Mouse (Mus musculus): Measurements from ENCODE around the gene Zfp683.
A peak's percentile ranks its signal among the peaks of the same experiment; 100 is the strongest.

The Zfp683 gene

DNA sequence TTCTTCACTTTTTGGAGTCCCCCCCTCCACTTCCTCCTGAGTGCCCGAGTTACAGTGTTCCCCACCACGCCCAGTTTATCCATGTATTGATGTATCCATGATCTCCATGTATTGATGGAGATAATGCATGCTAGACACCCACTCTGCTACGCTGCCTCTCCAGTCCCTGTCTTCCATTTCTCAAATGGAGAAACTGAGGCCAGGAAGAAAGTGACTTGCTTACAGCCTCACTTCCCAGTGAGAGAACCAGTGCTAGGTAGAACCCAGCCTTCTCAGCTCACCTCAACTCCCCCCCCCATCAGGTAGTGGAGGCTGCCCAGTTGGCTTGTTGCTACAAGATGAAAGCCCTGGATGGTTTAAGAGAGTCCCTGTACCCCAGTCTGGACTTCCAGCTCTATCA is at the start of gene Zfp683:
Gene Zfp683, plus strand, starts transcription at position 301 of the 400 bp plus-strand sequence.
- DNase-seq (ENCODE audit: low read depth) = no peak

DNA sequence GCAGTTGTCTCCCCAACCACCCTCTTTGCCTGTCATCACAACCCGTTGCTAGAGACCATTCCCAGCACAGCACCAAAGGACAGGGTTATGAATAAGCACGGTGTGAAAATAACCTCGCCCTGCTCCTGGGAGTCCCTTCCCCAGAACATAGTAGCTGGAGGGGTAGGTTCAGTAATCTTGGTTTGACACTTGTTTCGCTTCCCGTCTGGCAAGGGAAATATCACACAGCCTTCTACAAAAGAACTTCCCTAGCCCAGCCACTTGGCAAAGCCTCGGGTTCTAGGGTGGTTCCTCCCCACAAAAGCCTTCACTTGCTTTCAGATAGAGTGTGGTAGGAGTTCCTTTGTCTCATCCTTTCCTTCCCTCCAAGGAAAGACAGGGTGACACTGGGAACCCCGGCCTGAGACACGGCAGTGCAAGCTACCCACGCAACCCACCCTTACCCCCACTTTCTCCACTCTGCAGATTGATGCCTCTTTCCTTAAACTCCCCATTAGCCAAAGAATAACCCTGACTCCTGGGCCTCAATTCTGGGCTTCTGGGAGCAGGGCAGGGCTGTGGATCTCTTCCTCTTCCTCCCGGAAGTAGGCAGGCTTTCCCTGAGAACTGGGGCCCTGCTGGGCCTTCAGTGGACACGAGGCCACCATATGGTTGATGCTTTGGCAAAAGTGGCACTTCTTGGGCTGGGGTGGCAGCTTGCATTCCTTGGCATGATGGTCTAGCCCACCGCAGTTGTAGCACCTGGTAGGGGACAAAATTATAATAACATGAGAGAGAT is 47.9 kb upstream of the Zfp683 start:
- no peak for DNase-seq (ENCODE audit: low read depth)

DNA sequence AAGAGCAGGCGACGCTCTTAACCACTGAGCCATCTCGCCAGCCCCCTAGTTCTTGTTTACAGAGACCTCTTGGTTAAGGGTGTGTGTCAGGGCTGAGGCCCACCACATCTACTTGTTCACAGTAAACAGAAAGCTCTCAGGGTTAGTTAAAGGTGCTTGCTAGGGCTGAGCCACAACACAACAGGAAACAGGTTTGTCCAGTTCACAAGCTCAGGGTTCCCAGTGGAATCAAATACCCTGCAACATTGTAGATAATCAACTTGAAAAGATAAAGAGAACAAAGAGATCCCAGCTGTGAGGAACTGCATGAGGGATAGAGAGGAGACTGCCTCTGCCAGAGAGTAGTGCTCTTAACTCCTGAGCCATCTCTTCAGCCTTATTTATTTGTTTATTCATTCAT is 46.8 kb upstream of the Zfp683 start:
- DNase-seq (ENCODE audit: low read depth) = no peak

DNA sequence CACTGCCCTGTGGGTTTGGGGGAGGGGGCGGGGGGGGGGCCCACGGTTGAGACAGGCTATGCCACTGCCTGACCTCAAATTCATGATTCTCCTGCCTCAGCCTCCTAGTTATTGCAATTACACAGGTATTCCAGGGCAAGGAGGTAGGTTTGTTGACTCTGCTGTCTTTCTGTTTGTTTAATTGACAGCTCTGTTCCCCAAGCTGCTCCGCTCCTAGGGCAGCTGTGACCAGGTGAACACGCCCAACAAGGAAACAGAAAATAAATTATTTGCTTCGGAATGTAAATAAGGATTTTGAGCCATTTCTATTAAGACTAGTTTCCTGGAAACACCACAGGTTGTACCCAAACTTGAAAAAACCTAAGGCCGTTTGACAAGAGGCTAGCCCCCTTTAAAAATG is 43.9 kb upstream of the Zfp683 start:
- DNase-seq (ENCODE audit: low read depth) = no peak

DNA sequence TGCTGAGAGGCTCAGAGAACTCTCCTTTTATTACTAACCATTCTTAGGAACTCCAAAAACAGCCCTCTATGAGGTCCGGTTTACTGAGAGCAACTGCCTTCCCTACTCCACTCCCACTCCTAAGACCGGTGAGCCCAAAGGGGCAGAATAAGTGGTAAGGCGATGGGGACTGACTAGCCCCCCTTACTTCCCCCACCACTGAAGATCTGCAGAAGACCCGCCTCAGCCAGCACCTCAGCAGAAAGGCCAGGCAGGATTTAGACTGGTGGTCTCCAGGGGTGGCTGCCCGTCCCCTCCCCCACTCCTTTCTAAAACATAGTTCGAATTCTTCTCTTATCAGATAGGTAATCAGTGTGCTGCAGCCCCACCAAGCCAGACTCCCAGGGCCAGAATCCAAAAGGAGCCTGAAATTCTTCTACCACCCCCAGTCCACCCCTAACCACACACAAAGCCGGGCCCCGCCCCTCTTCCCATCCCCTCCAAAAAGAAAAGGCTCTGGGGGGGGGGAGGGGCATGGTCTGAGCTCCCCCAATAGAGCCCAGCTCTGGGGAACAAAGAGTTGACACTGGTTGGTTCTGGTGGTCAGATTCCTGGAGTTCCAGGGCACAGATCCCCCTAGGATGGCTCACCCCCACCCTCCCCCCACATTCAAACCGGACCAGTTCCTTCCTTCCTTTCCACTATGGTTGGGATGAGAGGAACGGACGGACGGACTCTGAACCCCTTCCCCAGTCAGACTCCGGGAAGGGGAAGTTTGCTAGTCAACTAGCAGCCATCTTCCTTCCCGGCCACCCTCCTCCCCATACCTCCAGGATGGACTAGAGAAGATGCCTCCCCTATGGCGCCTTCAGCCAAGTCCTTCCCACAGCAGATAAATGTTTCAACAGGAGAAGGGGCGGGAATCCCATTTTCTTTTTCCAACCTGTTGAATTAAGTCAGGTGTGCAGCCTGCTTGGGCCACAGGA is 41.9 kb upstream of the Zfp683 start:
- no peak for DNase-seq (ENCODE audit: low read depth)

DNA sequence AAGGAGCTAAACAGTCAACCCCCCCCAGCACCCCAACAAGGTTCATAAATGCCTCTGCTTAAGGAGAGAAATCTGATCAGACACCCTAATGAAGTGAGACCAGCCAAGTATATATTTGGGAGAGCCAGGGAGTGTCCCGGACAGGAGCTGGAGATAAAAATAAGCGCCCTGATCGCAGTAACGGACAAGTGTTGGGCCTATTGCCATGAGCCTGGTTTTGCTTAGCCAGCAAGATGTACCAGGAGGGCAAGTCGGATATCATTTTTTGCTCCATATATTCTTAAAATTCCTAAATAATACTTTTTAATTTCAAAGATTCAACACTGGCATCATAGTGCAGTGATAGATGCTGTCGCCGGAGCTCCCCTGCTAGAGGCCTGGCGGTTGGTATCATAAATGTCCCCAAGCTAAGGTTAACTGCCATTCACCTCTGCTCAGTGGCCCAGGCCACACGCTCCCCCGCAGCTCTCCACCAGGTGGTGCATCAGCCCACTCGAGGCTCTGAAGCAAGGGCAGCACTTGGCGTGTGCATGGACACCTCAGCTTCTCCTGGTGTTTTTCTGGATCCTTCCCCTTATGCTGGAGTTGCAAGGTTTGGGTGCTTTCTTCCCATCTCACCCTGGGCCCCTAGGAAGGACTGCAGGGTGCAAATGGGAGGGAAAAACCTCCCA is 40.6 kb upstream of the Zfp683 start:
- DNase-seq (ENCODE audit: low read depth) = no peak

DNA sequence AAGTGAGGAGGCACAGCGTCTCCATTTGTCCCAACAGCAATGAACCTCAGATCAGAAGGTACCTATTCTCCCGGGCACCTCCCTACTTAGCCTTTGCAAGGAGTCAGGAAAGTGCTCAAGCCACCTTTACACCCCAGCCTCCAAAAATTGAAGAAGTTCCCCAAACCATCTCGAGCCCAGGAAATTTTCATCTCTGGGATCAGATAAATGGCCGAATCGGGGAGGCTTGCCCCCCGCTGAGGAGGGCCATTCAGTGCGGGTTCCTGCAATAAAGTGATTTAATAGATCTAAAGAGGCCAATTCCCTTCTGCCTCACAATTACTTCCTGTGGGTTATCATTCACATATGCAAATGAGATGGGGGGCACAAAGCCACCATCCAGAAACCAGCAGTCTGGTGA is 37.4 kb upstream of the Zfp683 start:
- no peak for DNase-seq (ENCODE audit: low read depth)

DNA sequence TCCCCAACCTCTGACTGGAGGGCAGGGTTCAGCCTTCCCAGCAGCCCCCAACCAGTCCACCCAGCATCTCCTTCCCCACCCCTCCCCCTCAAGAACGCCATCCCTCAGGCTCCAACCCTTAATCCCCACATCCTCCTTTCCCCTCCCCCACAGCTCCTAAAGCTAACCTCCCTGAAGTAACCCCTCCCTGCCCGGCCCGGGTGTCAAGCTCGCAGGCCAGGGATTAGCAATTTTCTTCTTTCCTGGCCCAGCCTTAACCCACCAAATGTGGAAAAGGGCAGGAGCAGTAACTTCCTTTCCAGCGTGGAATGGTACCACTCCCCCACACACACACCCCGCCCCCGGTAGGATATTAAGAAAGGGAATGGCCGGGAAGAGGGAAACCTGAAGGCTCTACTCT is 36.9 kb upstream of the Zfp683 start:
- DNase-seq (ENCODE audit: low read depth) = no peak

DNA sequence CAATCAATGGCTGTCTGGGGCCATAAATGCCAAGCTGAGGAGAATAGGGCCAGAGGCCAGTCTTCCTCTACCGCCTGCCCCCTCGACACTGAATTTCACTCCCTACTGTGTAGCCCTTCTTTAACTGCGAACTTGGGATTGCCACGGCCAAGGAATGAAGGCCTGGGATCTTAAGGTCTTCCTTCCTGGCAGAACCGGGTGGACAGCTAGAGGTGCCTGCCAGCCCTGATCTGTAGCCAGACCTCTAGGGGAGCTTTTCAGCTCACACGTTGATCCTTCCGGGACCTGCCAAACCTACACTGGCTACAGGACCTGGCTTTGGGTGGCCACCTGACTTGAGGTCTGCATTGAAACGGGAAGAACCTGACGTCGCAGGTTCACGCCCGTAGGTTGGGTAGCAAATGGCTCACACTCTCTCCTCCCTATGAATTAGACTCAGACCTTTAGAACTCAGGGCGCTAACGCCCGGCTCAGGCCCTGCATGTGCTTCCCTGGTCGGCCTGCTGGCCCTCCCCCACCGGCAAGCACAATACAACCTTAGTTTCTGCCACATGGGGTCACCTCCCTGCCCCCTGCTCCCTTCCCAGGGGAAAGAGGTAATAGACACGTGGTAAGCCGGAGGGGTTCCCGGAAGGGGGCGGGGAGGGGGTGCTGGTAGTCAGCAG is 36.3 kb upstream of the Zfp683 start:
- DNase-seq (ENCODE audit: low read depth) = no peak

DNA sequence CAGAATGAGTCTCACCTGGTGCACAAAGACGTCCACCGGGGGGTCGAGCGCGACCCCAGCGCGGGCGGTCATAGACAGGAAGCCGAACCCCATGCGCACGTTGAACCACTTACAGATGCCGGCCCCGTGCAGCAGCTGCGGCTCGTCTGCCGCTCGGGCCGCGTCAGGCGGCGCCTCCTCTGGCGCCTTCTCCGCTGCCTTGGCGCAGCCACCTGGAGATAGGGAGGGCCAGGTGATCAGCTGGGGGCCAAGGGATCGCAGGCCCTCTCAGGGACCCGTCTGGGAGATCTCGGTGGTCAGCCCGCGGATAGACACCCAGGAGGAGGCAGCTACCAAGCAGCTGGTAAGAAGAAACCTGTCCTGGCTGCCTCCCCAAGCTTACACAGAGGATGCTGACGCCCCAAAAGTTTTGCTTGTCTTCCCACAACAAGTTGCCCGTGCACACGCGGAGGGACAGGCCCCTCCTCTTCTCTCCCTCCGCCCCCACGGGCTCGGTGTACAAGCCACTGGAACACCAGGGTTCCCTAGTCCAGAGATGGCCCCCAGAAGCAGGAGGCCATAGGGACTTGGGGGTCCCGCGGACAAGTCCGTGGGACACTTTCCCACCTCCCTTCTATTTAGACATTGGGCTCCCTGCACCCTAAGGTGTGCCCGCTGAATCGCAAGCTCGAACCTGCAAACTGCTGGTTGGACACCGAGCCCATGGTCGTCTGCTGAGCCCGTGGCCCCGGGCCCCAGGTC is 35.4 kb upstream of the Zfp683 start:
- DNase-seq (ENCODE audit: low read depth) = no peak

DNA sequence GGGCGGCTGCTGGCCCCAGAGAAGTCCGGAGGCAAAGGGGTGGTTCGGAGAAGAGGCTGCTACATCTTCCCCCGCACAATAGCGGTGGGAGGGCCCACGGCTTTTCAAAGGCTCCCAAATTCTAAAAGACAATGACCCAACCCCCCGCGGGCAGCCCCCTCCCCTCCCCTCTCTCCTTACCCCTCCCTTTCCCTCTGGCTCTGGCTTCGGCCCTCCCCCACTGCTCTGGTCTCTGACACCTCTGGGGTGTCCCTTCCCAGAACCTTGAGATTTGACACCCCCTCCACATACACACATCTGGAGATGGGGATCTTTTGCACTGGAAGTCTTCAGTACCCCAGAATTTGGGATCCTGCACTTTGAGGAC is 34.9 kb upstream of the Zfp683 start, which contains the start of gene Lin28a:
Gene Lin28a, minus strand, starts transcription at position 63 of the 367 bp plus-strand sequence.
- no peak for DNase-seq (ENCODE audit: low read depth)

DNA sequence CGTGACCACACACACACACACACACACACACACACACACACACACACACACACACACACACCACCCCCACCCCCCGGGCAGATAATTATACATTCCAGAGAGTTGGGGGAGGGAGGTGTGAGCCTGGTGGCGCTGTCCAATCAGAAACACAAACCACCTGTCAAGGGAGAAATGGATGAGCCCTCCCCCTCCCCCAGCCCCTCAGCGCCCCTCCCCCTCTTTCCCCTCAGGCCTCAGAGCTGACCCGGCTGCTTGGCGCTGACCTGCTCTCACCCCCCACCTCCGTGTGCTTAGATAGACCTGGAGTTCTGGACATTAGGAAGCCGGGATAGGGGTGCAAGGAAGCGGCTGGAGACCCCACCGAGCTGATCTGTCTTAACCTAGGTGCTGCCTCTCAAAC is 34.4 kb upstream of the Zfp683 start:
- no peak for DNase-seq (ENCODE audit: low read depth)

DNA sequence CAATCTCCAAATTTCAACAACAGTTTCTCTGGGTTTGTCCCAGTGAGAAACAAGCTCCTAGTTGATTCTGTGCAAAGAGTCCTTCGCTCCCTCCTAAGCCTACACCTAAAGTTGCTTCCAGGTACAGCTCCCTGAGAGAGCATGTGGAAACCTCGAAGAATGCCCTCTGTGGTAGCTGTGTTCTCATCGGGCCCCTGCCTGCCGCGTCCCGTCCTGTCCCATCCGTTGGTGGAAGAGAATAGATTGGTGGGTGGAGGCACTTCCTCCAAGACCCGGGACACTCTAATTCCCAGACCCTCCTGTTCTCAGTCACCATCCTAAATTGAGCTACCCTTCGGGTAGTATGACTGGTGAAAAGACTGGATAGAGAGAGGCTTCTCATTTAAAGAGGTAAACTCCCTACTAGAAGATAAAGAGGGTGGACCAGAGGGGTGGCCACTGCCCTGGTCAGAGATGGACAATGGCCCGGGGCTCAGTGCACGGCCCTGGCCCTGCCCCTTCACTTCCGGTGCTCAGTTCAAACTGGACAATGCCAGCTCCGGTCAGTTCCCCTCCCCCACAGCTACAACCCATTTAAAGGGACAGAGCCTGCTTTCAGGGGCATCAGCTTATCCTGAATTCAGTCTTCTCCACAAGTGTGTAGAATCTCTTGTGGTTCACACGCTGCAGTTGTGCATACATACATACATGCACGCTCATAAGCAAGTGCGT is 33.8 kb upstream of the Zfp683 start:
- DNase-seq (ENCODE audit: low read depth) = no peak

DNA sequence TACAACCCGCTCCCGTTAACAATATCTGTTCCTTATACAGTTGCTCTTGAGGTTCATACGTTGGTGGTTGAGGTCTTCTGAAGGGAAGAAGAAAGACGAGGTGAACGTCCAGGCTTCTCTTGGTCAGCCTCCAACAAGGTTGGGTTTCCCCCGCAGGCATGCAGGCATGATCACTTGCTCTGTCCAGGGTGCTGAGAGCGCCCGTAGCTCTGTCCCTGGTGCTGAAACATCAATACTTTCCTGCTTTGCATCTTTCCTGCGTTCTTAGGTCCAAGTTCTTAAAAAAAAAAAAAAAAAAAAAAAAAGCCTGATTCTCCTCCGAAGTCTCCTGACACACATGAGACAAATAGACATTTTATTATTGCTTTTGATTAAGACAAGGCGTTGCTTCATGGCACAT is 33.0 kb upstream of the Zfp683 start:
- peak; percentile 65 for DNase-seq (ENCODE audit: low read depth)

DNA sequence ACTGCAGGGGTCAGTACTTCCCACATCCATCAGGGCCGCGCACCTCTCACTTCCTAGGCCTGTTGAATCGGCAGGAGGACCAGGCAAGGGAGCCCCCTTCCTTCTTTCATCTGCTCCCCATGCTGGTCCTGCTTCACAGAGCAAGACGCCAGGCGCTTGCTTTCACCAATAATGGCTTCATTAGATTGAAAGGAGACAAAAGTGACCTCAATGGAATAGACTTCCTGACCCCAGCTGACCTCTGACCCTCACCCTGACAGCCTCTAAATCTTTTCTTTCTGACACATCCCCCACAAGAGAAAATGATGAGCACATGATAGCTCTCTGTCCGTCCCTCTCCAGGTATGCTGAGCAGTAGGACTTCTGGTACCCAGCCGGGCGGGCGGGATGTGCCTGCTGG is 27.8 kb upstream of the Zfp683 start:
- DNase-seq (ENCODE audit: low read depth) = no peak

DNA sequence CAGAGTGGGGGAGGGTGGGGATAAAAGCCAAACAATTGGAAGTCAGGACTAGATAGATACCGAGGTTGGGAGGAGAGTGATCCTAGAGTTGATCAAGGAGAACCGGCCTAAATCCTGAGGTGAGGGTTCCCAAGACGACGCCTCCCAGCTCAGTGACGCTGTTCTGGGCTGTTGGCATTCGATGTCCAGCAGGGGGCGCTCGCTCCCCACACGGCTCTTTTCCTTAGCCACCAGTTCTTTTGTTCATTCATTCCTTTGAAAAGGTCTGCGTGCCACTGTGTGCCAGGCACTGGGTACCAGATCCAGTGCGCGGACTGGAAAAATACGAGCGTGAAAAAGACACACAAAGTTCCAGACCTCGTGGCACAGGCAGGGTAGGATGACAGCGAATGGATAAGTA is 17.7 kb upstream of the Zfp683 start:
- peak; percentile 60 for DNase-seq (ENCODE audit: low read depth)

DNA sequence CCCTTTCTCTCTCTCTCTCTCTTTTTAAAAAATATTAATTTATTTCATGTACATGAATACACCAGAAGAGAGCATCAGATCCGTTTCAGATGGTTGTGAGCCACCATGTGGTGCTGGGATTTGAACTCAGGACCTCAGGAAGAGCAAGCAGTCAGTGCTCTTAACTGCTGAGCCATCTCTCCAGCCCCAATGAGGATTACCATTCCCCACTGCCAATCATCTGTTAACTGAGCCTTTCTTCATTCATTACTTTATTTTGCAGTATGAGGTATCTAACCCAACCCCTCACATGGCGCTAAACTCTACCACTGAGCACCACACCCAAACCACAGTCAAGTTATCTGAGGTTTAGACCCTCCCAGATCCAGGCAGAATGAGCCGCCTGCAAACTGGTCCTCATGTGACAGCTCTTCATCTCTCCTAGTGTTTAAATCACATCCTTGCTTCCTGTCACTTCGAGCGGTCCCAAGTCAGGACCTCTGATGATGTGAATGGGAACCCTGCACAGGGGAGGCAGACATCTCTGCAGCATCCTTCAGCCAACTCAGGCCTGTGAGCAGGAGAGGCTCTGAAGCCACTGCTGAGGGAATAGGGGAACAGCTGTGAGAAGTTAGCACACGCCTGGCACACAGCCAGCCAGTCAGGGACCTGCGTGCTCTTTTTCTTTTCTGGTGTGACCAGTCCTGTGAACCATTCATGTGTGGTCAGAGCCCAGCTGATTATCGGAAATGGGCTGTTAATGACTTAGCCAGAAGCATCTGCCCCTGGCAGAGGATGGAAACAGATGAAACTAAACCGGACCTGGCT is 12.1 kb upstream of the Zfp683 start:
- no peak for DNase-seq (ENCODE audit: low read depth)

DNA sequence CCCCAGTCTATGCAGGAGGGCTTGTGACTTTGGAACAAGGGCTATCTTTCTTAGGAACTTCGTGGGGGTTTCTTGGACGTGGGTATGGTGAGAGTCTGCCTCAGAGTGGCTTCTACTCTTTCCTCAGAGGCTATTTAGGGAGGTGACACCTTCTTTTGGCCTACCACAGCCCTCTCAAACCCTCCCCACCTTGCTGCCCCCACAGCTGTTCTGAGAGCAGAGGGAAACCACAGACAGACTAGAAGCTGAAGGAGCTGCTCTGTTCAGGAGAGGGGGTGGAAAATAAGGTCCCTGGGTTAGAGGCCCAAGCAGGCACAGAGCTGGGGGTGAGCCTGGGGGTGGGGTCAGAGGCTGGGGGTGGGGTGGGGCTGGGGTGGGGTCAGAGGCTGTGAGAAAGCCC is 10.6 kb upstream of the Zfp683 start:
- DNase-seq (ENCODE audit: low read depth) = no peak

DNA sequence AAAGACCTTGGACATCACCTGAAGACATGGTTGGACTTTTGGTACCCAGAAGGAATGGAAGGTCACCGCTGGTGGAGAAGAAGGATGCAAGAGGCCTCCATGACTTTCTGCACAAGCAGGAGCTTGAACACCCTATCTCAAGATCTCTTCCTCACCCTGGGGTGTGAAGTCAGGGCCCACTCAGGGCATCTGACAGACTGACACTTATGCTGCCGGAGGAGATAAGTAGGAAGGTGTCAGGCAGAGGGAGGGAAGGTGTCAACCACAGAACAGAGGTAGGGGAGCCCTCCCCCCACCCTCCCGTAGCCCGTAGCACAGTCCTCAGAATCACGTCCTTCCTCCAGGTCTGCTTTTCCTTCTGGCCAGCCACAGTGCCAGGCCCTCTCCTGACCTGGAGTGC is 6.0 kb upstream of the Zfp683 start:
- DNase-seq (ENCODE audit: low read depth) = no peak

DNA sequence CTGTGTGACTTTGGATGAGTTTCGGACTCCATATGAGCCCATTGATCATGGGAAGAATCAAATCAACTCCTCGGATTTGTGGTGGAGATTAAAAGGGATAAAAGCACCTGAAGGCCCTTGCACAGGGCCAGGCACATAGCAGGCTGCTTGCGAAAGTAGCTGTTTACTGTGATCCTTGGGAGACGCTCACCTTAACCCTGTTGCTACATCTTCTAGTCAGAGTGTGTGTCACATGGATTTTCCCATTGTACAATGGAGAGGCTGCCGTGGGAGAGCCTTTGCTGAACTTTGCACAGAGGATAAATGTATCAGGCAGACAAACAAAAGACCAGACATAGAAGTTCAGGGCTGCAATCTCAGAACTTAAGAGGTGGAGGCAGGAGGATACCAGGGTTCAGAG is 1.7 kb upstream of the Zfp683 start:
- DNase-seq (ENCODE audit: low read depth) = no peak

Measured in c-Kit-positive CD71-negative TER-119-negative erythroid progenitor cells, embryonic 14.5 days (primary cell).